Mouse (Mus musculus) CD4-positive, CD25-positive, alpha-beta regulatory T cell, adult 4 months (primary cell): ENCODE data around the gene Aprt. TPM values are rescaled to one million over a fixed set of nuclear protein-coding genes. Genes with fewer than 3 reads are reported as not detected.
A peak's percentile ranks its signal among the peaks of the same experiment; 100 is the strongest.

Experiments used
- ATAC-seq: one replicate; pipeline ENCODE4 v1.8.0; 2017
- polyA plus RNA-seq, 2 experiments: library from polyadenylated mRNA; unstranded; fragments of 100-300 nt; shearing (Covaris generic); gene quantifications; one replicate each; pipeline ENCODE4 v1.2.1; 2017

Aprt gene
- polyA plus RNA-seq, 2 experiments from 2014 or later: 146 to 207 TPM

DNA sequence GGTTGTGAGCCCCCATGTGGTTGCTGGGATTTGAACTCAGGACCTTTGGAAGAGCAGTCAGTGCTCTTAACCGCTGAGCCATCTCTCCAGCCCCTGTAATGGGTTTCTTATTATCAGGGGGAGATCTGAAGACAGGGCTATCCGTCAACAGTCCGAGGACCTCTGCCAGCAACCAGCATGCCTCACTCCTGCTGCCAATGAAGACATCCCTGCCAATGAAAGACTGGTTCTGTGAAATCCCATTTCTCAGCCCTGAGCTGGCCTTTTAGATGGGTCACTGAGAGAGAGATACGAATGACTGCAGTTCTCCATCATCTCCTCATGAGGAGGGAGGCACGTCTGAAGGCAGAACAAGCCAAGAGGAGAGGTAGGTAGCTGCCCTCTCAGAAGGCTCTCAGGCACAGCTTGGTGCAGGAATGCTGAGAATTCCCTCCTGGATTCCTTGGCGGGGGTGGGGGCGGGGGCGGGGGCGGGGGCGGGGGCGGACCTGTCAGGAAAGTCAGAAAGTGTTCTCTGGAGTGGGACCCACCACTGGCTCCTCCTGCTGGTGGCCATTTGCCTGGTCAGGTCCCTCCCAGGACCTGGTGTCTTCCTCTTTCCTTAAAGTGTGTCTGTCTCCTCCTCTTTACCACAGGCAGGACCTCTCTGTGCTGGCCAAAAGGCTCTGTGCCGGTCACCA is 17.9 kb downstream of the Aprt start:
- ATAC-seq: no peak

DNA sequence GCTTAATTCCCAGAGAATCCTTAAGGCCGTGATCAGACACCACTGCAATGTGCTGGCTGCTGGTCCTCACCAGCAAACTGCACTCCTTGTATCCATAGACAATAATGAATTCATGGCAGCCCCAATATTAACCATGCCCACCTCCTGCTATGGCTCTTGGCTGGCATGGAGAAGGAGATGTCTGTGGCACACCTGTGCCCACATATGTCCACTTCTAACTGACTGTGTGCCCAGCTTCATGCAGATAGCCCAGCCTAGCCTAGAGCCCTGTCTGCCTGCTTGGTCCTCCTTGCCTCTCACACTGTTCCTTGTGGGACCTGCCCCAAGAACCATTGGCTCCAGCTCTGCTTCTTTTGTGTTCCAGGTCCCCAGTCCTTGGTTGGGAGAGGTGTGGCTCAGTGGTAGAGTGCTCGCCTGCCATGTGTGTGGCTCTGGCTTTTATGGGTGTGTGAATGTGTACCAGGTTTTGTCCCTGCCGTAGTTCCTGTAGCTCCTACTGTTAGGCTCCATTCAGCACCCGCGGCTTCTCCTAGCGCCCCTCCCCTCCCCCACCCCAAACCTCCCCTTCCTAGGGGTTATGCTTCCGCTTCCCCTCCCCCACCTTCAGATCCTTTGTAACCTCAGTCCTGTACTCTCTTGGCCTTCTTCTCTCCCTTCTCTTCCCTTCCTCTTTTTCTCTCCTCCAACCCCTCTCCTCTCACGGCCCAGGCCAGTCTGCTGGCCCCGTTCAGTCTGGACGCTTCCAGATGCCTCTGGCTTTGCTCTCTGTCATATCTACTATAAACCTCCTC is 19.3 kb downstream of the Aprt start:
- no peak for ATAC-seq

DNA sequence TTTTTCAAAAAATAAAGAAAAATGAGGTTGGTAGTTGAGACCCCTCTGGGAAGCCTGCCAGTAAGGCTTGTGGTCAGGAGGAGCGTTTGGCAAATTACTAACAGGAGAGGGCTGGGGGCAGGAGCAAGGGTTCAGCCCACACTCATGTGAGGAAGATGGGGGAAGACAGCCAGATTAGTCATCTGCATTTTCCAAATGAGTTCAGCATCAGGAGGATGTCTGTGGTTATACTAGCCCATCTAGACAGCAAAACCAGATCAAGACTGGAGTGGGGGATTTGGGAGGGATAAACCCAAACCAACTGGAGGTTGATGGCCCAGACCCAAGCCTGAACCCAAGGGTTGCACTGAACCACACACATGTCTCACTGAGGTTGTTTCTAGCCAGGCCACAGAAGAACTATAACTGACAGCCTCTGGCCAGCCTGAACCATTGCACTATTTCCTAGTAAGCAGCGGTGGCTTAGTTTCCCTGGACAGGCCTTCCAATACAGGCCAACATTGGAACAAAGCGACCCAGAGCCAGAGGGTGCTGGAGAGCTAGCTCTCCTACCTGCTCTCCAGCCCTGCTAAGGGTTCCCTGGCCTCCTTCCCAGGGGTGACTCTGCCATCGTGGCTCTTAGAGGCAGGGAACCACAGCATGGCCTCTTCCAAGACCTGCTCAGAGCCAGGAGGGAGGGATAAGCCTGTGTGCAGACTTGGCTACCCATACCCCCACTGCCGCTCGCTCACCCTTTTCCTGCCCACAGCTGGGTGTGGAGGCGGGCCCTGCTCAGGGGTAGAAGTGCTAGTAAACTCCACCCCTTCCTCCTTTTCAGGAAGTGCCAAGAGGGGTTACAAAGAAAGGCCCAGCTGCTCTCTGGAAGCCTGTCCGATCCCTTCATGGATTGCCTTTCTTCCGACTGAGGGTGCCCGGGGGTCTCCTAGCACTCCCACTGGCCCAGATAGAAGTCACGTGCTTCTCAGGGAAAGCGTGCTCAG is 20.4 kb downstream of the Aprt start:
- peak; percentile 93 for ATAC-seq

DNA sequence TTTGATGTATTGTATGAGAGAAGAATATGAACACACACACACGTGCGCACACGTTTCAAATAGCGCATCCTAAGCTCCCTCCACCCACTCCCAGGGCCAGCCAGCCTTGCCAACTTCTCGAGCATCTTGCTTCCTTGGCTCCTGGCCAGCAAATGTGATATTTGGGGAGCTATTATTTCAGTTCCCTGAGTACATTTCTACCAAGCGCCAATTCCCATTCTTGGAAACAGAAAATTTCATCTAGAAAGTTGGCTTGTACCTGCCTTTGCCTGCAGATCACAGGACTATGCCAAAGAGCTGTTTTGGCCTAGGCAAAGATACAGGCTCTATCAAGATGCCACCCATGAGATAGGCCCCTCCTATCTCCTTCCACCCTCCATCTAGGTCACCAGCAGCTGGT is 21.9 kb downstream of the Aprt start:
- no peak for ATAC-seq

DNA sequence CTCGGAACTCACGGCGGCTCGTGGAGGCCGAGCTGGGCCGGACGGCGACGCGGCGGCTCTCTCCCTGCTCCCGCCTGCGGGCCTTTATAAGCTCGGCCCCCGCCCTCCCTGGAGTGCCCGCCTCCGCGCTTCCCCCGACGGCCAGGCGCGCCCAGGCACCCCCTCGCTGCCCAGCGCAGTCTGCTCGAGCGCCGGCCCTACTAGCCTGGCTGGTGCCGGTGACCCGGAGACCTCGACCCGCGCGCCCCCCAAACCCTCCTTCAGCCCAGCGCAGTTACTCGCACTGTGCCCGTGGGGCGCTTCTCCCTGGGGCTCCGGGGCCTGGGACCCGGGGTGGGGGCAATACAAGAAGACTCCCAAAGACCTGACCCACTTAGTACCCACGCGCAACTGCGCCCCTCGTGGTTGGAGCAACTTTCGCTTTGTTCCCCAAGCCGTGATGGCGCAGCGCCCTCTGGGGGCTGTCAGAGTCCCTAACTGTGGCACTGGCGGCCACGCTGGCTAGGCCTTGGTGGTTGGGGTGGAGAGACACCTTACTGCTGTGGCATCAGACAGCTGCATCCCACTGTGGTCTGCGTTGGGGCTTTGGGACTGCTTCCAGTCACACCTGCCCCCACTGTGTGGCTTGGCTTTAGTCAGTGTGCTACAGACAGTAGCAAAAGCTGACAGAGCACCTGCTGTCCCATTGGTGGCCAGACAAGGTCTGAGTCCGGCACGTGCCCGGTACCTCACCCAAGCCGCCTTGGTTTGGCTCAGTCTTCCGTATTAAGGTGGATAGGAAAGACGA is 25.3 kb downstream of the Aprt start, which contains the start of gene Piezo1:
Gene Piezo1, minus strand, starts transcription at position 65 of the 787 bp plus-strand sequence.
- ATAC-seq: peak; percentile 64

DNA sequence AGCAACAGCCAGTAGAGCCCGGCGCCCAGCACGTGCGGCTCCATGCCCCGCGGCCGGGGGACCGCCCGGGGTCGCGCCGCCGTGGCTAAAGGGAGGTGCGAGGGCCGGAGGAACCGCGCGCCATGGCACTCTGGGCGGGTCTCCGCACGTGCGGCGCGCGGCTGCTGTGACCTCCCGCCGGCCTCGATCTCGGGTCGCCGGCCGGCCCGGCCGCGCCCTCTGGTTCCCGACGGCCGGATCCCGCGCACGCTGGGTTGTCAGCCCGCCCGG is 25.8 kb downstream of the Aprt start:
- ATAC-seq: no peak

DNA sequence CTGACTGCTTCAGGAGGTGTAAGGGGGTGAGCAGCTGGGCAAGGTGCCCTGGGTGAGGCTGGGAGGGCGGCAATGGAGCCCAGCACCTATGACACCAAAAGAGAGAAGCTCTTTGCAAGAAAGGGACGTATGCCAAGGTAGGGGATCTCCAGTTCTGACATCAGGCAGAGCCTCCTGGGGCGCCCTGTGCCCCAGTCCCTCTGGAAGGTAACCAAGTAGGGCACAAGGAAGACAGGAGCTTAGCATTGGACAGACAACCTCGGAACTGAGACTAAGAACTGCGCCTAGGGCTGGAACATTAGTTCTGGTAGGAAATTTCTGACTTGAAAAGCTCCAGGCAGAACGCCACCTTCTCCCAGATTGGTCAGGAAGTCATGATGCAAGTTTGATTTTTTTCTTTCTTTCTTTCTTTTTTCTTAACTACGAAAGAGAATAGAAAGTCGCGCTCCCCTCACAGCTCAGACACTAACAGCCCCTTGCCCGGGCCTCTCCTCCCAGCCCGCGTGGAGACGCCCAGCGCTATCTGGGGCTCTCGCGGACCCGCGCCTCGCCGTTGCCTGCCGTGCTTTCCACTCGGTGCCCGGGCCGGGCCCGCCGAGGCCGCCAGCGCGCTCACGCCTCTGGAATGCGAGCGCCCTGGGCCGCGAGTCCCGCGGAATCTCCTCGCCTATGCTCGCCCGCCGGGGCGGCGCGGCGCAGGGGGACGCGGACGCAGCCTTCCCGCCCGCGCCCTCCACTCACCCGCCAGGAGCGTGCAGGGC is 26.3 kb downstream of the Aprt start:
- ATAC-seq: no peak

DNA sequence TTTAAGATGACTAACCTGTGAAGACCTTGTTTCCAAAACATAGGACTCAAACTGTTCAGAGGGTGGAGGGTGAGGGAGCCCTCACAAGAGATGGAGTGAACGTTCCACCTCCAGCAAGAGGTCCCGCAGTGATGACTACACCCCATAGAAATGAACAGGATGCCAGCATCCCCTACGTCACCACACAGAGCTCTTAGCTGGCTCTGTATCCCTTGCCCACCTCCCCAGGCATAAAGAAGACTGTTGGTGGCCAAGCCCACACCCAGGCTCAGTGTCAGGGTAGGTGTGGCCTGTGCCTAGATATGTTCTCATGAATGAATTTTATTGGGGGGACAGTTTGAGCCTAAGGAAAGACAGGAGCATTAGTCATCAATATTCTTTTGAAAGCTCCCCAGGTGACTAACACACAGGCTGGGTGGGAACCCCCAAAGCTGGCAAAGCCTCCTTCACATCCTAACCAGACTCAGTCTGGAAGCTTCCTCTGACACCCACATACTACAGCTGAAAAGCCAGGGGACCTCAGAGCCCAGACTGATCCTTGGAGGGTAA is 27.7 kb downstream of the Aprt start:
- peak; percentile 32 for ATAC-seq

DNA sequence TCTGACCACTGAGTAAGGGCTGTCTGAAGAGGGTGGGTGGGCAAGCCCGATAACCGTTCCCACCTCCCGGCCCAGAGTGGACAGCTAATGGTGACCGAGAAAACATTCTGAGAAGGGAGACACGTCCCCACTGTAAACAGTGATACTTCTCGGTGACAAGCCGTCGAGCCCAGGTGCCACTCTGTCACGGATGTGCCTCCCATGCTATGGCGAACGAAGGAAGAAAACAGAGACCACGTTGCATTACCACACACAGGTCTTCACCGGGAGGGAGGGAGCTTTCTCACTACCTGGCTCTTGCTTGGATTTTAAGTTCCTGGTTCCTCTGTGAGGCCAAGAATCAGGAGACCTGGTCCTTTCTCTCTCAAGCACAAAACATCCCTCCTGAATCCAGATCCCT is 28.4 kb downstream of the Aprt start:
- no peak for ATAC-seq

DNA sequence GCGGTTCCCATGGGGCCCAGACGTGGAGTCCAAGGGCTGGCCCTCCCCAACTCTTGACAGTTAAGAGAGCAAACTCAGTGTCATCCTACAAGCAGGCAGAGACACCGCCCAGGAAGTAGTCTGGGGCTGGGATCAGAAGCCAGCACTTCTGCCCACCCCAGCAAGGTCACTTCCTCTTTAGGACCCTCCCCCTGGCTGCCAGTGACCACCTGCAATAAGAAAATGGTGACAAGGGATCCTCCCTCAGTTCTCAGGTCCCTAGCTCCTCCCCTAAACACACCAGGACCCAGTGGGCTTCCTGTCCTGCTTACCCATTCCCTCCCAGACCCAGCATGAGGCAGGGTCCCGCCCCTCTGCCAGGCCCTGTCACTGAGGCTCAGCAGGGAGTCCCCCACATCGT is 28.9 kb downstream of the Aprt start:
- peak; percentile 66 for ATAC-seq

DNA sequence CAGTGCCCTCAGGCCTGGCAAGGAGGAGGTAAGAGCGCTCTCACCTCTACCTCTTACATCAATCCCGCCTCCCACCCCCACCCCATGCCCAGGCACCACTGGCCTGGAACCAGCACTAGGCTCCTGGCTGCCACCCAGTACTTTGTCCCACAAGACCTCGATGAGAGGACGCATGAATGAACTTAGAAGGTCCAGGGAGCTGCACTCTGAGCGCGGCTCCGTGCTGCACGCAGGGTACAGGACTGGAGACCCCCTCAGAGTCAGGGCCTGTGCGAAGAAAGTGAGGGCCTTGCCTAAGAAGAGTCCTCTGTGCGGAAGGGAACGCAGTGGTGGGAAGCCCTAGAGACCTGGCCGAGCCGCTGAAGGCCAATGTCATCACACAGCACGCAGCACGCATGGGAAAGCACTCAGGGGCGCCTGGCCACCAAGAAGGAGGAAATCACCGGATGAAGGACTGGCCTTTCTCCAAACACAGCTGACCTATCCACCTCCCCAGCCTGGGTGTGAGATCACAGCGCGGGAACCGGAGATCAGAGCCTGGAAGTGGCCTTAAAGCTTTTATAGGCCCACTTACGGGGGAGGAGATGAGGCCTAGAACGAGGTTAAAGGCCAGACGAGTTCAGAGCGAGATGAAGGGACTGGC is 29.8 kb downstream of the Aprt start:
- ATAC-seq: no peak

DNA sequence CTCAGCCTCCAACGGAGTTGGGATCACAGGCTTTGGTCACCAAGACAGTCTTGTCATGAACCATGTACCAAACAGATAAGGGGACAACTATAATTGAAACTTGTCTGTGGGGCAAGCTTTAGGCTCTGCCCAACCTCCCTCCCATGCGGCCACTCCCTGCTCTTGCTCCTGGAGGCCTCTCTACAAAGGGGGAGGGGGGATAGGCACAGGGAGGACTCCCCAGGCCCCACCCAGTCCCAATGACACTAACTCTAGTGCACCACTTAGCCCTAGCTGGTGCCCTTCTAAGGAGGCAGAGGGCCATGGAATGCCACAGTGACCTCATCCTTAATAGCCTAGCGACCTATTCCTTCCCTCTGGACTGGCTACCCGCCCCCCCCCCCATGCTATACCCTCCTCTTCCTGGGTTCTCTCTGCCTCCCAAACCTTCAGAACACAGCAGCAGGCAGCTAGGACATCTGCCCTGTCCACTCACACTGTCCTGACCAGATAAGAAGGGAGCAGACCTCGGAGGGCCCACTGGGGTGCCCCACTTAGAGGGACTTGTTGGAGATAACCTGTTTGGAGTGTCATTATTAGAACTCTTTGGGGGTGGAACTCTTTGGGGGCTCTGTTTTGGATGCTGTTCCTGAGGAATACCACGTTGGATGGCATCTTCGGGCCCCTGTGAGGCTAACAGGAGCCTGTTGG is 30.5 kb downstream of the Aprt start:
- no peak for ATAC-seq

DNA sequence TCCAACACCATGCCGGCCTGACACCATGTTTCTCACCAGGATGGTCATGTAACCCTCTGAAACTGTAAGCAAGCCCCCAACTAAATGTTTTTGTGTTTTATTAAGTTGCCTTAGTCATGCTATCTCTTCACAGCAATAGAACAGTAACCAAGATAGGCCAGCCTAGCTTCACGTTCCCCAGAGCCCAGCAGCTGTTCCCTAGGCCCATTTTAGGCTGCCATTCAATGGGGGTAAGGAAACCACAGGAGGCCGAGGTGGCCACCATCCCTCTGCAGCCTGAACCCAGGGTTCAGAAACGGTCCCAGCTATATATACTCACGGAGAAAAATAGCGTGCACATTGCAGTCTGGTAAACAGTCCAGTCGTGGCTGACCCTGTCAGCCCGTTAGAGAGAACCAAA is 32.6 kb downstream of the Aprt start:
- ATAC-seq: no peak

DNA sequence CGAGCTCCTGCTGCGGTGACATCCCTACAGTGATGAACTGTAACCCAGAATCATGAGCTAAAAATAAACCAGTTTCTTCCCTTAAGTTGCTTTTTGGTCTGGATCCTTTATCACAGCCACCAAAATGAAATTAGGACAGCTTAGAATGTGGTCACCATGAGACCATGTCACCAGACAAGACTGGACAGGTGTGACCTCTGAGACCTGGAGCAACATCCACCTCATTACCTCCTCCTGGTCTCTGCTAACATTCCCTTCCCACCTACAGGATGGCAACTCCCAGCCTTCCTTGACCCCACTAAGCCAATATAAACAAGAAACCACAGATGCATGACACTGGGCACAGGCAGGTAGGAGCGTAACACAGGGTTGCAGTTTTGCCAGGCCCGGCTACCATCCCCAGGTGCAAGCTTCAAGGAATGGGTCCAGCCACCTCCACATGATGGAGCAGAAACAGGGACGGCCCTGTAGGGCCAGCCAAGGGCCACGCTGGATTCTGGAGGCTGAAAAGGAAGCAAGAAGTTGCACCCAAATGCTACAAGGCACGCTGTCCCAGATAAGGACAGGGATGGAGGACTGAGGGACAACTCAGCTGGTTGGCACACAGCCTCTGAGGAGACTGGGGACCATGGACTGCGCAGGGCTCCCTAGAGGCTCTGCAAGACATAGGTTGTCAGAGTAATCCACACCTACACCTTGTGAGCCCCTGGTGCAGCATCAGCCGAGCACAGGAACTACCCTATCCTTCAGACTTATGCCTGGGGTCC is 38.2 kb downstream of the Aprt start:
- no peak for ATAC-seq

DNA sequence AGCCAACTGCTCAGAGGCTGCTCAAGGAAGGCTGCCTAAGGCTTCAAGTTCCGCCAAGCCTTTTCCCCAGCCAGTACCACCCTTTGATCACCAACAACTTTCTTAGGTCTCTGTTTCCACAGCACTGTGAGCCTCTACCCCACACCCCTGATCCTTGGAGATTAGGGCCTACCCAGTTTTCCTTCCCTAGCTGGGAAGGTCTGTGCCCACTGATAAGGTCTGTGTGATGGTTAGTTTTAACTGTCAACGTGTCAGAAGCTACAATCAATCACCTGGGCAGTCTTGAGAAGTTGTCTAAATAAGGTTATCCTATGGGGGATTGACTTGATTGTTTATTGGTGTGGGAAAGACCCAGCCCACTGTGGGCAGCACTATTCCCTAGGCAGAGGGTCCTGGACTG is 38.9 kb downstream of the Aprt start:
- no peak for ATAC-seq

DNA sequence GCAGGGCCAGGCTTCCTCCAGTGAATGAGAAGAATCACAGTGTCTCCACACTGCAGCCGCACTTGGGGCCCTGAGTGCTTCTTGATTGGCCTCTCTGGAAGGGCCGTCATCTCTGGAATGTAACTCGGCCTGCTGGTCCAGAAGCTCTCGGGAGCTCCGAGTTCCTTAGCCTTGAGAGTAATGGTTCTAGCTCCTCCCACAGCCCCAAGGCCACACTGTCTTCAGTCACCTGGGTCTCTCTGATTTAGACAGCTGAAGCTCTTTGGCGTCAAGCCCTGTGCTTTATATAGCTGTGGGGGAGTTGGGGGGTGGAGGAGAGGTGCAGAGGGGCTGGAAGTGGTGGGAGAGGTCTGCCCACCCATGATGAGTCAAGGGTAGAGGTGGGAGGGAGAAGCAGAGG is 39.7 kb downstream of the Aprt start:
- ATAC-seq: no peak

DNA sequence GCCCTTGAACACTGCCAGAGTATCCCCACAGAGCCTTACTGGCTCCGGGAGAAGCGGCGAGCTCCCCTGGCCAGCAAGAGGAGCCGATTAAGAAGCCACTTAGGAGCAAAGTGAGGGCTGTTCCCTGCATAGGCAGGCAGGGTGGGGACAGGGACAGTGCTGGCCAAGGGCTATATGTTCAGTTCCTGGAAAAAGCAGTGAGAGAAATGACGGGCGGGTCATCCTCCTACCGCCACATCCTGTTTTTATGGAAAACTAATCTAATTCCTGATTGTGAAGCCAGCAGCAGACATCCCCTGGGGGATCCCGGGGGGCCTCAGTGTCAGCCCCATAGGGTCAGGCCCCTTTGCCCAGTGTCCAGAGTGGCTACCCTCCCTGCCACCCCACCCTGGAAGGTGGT is 45.4 kb downstream of the Aprt start:
- ATAC-seq: no peak

DNA sequence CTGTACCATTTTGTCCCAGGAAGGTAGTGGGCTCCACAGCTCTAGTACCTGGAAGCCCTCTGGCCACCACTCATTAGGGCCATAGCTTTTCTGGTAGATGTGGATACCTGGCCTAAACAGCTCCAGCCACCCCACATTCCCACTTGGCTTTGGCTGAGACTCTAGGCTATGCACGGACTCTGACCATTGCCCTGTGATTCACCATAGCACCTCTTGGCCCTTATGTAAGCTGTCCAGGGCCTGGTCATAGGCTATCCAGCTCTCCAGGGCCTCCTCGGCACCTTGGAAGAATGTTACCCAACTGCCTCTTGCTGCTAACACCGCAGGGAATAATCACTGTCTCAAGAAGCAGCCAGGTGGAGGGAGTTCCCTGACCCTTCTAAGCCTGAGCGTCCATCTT is 47.5 kb downstream of the Aprt start:
- ATAC-seq: no peak

DNA sequence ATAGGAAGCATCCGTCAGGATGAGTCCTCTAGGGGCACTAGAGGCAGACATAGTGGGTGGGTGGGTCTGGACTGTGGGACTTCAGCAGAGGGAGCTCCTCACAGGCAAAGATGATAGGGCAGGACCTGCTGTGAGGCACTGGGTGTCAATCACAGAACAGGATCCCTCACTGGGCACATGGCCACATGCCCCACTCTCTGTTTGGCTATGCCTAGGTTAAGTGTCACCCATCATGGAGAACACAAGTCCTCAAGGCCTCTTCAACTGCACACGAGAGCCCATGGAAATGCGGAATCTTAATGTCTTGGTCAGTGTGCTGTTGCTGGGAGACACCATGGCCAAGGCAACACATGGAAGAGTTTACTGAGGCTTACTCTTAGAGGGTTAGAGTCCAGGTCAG is 48.8 kb downstream of the Aprt start:
- no peak for ATAC-seq
